Mouse (Mus musculus): ENCODE data around the gene Slc7a14.

- TF ChIP-seq POLR2A (IDR thresholded peaks at IDR 0.05; ENCODE audit: borderline replicate concordance, control insufficient read depth, low read depth, low read length) = no peak
- no peak for TF ChIP-seq CTCF (IDR thresholded peaks at IDR 0.05; ENCODE audit: control insufficient read depth, insufficient read depth, low read length)
Measured at GRCm38 (mm10) chr3:31219483-31219882, 90.7 kb downstream of the Slc7a14 start.
